Mouse (Mus musculus) E14TG2a.4 (cell line): ENCODE results near the gene Knstrn.

Source experiments
- CTCF ChIP-seq: conservative IDR thresholded peaks from 2 replicates; pipeline ENCODE4 v1.5.1; 2014; ENCODE audit warnings: low read length
- NANOG ChIP-seq: IDR thresholded peaks from 2 replicates; pipeline ENCODE4 v1.6.1; 2014; ENCODE audit warnings: borderline replicate concordance, low read length, mixed read lengths

DNA sequence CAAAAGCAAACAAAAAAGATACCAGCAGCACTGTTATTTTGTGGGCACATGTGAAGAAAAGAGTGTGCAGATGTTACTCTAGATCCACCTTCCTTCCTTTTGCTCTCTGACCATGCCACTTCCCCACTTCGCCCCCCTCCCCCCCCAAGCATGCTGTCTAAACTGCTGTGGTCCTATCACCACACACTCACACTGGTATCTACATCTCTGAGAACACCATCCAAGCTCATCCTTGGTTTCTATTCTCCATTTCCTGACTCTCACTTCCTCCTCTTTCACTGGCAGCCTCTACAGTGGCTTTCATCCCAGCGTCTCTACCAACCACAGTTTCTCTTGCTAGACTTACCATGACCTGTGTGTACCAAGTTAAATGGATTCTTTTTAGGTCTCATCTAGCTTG is 9.3 kb upstream of the Knstrn start:
- TF ChIP-seq CTCF (no peak), NANOG (no peak)
